Mouse (Mus musculus) heart, embryonic 15.5 days (tissue): ENCODE measurements around the gene Ccdc181. TPM values are rescaled to one million over a fixed set of nuclear protein-coding genes. Genes with fewer than 3 reads are reported as not detected.
A peak's percentile ranks its signal among the peaks of the same experiment; 100 is the strongest.

Experiments
- ATAC-seq: fragments of 200-750 bp; cut with Nextera tagmentation; replicated peaks from 2 replicates; pipeline ENCODE4 v1.8.0; 2017; ENCODE audit warnings: low read depth, moderate TSS enrichment; ENCODE audit not compliant: insufficient number of reproducible peaks, insufficient read depth, low FRiP score
- H3K27ac ChIP-seq: fragments of 300-500 bp; sonication (generic); 2 replicates; pipeline ENCODE4 v1.5.1; 2015; ENCODE audit warnings: mild to moderate bottlenecking, inconsistent platforms
- H3K27me3 ChIP-seq: fragments of 300-500 bp; sonication (generic); 2 replicates; pipeline ENCODE4 v1.6.1; 2015; ENCODE audit warnings: inconsistent platforms
- H3K36me3 ChIP-seq: fragments of 300-500 bp; sonication (generic); 2 replicates; pipeline ENCODE4 v1.6.1; 2015; ENCODE audit warnings: mild to moderate bottlenecking, inconsistent platforms
- H3K4me1 ChIP-seq: fragments of 300-500 bp; sonication (generic); replicated peaks from 2 replicates; pipeline ENCODE4 v1.6.1; 2015; ENCODE audit warnings: inconsistent platforms
- H3K4me2 ChIP-seq: fragments of 300-500 bp; sonication (generic); 2 replicates; pipeline ENCODE4 v1.6.1; 2015; ENCODE audit warnings: inconsistent platforms, mild to moderate bottlenecking, moderate library complexity
- H3K4me3 ChIP-seq: fragments of 300-500 bp; sonication (generic); 2 replicates; pipeline ENCODE4 v1.5.1; 2015; ENCODE audit warnings: mild to moderate bottlenecking, inconsistent platforms
- H3K9ac ChIP-seq: fragments of 300-500 bp; sonication (generic); 2 replicates; pipeline ENCODE4 v1.6.1; 2015; ENCODE audit warnings: mild to moderate bottlenecking, inconsistent platforms
- H3K9me3 ChIP-seq: fragments of 300-500 bp; sonication (generic); replicated peaks from 2 replicates; pipeline ENCODE4 v1.6.1; 2016; ENCODE audit warnings: inconsistent platforms
- WGBS: fragments of 180-500 bp; shearing (Covaris S2); methylation state at CpG from one replicate; pipeline ENCODE4 v1.1.7; 2015; ENCODE audit warnings: mixed read lengths; 5-methylcytosine and 5-hydroxymethylcytosine counted together
- polyA plus RNA-seq: library from polyadenylated mRNA; unstranded; fragments of >200 nt; fragmentation: Nextera tagmentation; extraction: Ambion mirVana; gene quantifications from 2 replicates; pipeline ENCODE4 v1.2.1, GENCODE M21; 2015

Ccdc181 gene
- polyA plus RNA-seq, 1 experiment from 2014 or later = 10.4 TPM

DNA sequence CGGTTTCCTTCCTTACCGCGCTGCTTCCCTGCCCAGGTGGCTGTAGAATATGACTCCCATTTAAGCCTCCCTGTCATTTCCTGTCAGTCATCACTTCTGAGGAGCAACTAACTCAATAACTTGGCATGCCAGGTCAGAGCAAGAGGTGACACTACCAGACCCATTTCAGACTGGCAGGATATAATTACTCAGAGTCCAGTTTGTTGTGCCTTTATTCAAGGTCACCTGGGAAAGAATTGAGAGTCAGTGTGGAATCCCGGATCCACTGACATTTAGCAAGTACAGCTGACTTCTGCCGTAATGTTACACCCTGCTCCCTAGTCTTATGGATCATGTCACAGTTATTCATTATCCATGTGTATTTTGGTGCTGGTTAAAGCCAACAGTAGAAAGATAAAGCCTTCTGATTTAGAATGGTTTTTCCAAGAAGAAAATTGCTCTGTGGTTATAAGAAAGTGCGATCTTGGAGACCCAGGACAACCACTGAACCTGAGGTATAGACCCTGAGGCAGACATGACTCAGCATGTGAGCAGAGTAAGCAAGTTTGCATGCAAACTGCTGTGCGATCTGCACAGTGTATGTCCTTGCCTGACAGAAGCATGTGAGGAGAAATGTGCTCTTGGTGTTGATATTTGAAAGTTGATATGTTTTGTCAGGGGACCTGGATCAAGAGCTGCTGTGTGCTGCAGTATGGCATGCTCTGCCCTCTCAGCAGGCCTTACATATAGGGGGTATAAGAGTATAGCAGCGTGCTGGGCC lies 24.8 kb upstream of the Ccdc181 start:
- H3K9ac ChIP-seq = no peak overlapping the region
- H3K4me3 ChIP-seq = peak overlapping the region; percentile 84
- H3K4me2 ChIP-seq = peak overlapping the region; percentile 74
- no peaks in the 10 kb centered on the region for H3K9me3 ChIP-seq
- WGBS = 44% methylated on average over 8 of the region's 8 CpGs
- peaks cover 27% of the 10 kb centered on the region for H3K4me1 ChIP-seq
- no peaks in the 10 kb centered on the region for H3K36me3 ChIP-seq
- ATAC-seq = no peak
- H3K27me3 ChIP-seq = no peaks in the 10 kb centered on the region
- H3K27ac ChIP-seq = no peak overlapping the region

DNA sequence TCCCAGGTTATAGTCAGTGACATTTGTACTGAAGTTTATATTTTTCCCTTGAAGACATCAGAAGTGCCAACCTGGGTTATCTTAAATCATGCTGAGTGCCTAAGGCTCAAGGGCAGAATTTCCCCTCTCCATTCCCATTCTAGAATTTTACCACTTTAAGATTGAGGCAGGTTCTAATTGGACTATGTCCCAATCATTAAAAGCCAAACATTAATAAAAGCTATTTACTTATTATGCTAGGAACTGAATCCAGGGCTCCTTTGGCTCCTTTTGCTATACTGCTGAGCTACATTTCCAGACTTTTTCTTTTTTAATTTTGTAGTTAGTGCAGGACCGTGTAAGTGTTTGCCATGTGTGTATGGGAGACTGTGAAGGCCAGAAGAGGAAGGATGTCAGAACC lies 23.9 kb upstream of the Ccdc181 start:
- Histone ChIP-seq H3K36me3 (no peaks in the 10 kb centered on the region), H3K9ac (no peak overlapping the region), H3K9me3 (no peaks in the 10 kb centered on the region), H3K4me1 (peaks cover 27% of the 10 kb centered on the region), H3K4me2 (no peak overlapping the region), H3K27me3 (no peaks in the 10 kb centered on the region), H3K27ac (no peak overlapping the region), H3K4me3 (no peak overlapping the region)
- no peak for ATAC-seq
- 90% methylated on average over 1 of the region's 1 CpGs for WGBS

- WGBS = 72% methylated on average over 5 of the region's 5 CpGs
- Histone ChIP-seq H3K9me3 (no peaks in the 10 kb centered on the region), H3K4me3 (no peak overlapping the region), H3K27ac (no peak overlapping the region), H3K9ac (no peak overlapping the region), H3K4me1 (peaks cover 25% of the 10 kb centered on the region), H3K4me2 (no peak overlapping the region), H3K36me3 (peaks cover 8% of the 10 kb centered on the region; the same call in 1 of the 2 replicates), H3K27me3 (no peaks in the 10 kb centered on the region)
- no peak for ATAC-seq
These were observed 22.8 kb upstream of the Ccdc181 start for GRCm38 (mm10) chr1:164252551-164252950.

- no peak overlapping the region for H3K9ac ChIP-seq
- WGBS = 60% methylated on average over 3 of the region's 3 CpGs
- H3K9me3 ChIP-seq = no peaks in the 10 kb centered on the region
- H3K4me1 ChIP-seq = peaks cover 18% of the 10 kb centered on the region
- peaks cover 8% of the 10 kb centered on the region; the same call in 1 of the 2 replicates for H3K36me3 ChIP-seq
- no peak overlapping the region for H3K4me3 ChIP-seq
- H3K27me3 ChIP-seq = no peaks in the 10 kb centered on the region
- no peak for ATAC-seq
- no peak overlapping the region for H3K27ac ChIP-seq
- H3K4me2 ChIP-seq = no peak overlapping the region
These were observed 20.5 kb upstream of the Ccdc181 start for GRCm38 (mm10) chr1:164254836-164255235.

DNA sequence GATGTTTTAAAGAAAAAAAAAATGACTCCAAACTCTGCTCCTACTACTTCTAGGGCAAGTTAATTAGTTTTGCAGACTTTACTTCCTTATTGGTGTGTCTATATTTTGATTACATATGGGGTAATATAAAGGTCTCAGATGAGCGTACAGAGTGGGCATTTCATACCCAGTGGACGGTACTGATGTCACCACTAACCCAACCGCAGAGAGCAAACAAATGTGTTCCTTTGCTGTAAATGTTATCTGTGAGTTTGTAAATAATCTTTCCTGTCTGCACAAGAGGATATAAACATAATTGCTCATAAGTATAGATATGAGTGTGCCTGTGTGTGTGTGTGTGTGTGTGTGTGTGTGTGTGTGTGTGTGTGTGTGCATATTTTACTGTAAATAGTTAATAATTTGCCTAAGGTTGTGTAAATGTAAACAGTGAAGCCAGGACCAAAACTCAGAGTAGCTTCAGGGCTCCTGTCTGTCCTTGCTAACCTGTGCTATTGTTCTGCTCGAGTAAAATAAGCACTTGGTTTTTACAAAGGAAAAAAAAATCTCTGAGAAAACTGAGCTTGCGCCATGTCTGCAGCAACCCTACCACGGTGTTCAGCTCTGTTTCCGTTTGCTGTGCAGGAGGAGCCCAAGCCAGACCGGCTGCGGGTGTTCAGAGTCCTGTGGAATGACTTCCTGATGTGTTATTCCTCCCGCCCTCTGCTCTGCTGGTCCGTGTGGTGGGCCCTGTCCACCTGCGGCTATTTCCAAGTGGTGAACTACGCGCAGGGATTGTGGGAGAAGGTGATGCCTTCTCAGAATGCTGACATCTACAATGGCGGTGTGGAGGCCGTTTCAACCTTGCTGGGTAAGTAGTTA lies 15.0 kb upstream of the Ccdc181 start:
- Histone ChIP-seq H3K27ac (no peak overlapping the region), H3K36me3 (peaks cover 32% of the 10 kb centered on the region), H3K9me3 (no peaks in the 10 kb centered on the region), H3K27me3 (no peaks in the 10 kb centered on the region), H3K4me2 (no peak overlapping the region), H3K4me3 (no peak overlapping the region), H3K4me1 (no peaks in the 10 kb centered on the region), H3K9ac (no peak overlapping the region)
- 79% methylated on average over 16 of the region's 16 CpGs for WGBS
- no peak for ATAC-seq

DNA sequence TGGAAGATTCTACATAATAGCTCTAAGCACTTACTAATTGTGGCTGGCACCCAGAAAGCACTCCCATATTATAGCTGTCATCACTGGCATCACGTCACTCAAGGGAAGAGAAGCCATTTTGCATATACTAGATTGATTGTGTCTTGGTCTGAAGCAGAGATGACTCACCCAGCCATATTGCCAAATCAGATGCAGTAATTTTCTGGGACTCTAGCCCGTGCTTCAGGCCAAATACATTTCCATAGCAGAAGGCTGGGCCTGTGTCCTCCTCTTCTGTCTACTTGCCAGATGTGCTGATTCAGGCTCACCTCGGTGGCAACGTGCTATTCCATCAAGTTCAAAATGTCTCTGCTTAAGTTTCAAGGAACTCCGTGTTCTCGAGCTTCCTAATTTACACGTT lies 13.8 kb upstream of the Ccdc181 start:
- no peak for ATAC-seq

DNA sequence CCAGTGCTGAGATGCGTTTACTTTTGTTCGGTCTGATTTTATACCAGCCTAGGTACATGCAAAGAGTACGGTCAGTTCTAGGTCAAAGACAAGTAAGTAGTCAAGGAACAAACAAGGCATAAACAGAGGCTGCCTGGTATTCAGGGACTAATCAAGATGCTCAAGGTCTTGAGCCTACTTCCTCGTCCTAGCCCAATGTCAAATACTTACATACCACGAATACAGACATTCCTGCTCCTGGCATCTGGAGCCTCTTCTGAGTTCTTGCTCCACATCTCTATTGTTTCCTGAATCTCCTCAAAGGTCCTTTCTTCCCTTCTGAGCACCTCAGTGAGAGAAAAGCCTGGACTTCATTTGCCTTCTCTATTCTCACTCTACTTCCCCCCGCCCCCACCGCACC lies 4.4 kb upstream of the Ccdc181 start:
- ATAC-seq = no peak
- Histone ChIP-seq H3K36me3 (no peaks in the 10 kb centered on the region), H3K9ac (no peak overlapping the region), H3K27me3 (no peaks in the 10 kb centered on the region), H3K9me3 (no peaks in the 10 kb centered on the region), H3K4me1 (peaks cover 4% of the 10 kb centered on the region; the same call in 1 of the 2 replicates), H3K4me3 (no peak overlapping the region), H3K27ac (no peak overlapping the region), H3K4me2 (no peak overlapping the region)
- 81% methylated on average over 7 of the region's 7 CpGs for WGBS

More for the DNA sequence above, 13.8 kb upstream of the Ccdc181 start:
- peaks cover 32% of the 10 kb centered on the region for H3K36me3 ChIP-seq
- H3K9me3 ChIP-seq = no peaks in the 10 kb centered on the region
- no peak overlapping the region for H3K9ac ChIP-seq
- no peaks in the 10 kb centered on the region for H3K4me1 ChIP-seq
- H3K4me2 ChIP-seq = no peak overlapping the region
- H3K27me3 ChIP-seq = no peaks in the 10 kb centered on the region
- H3K27ac ChIP-seq = no peak overlapping the region
- WGBS = 82% methylated on average over 7 of the region's 7 CpGs
- H3K4me3 ChIP-seq = no peak overlapping the region

DNA sequence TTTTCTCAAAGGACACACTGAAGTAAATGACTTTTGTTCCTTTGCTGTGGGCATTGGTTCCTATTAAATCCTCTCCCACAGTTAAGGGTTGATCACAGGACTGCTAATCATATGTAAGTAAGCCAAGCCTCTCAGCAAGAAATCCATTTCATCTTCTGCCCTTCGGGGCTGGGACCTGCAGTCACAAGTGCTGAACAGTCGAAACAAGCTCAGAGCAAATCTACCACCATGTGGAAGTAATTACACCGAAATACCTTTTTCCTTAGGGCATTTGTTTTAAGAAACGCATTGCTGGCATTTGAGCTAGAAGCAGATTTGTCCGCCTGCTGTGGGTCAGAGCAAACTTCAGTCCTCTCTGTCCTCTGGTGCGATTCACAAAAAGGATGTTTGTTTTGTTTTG lies 1.7 kb upstream of the Ccdc181 start:
- H3K27ac ChIP-seq = no peak overlapping the region
- H3K9me3 ChIP-seq = no peaks in the 10 kb centered on the region
- peaks cover 4% of the 10 kb centered on the region; the same call in 1 of the 2 replicates for H3K4me1 ChIP-seq
- ATAC-seq = no peak
- WGBS = 62% methylated on average over 6 of the region's 6 CpGs
- no peak overlapping the region for H3K4me3 ChIP-seq
- H3K27me3 ChIP-seq = no peaks in the 10 kb centered on the region
- H3K9ac ChIP-seq = no peak overlapping the region
- no peaks in the 10 kb centered on the region for H3K36me3 ChIP-seq
- H3K4me2 ChIP-seq = no peak overlapping the region

GRCm38 (mm10) chr1:164276552-164276951 lies 1.2 kb downstream of the Ccdc181 start:
- ATAC-seq = no peak
- WGBS = 89% methylated on average over 3 of the region's 3 CpGs

GRCm38 (mm10) chr1:164279332-164279731 lies 3.9 kb downstream of the Ccdc181 start:
- H3K4me3 ChIP-seq = no peak overlapping the region
- no peaks in the 10 kb centered on the region for H3K9me3 ChIP-seq
- peaks cover 4% of the 10 kb centered on the region; the same call in 1 of the 2 replicates for H3K4me1 ChIP-seq
- no peak overlapping the region for H3K9ac ChIP-seq
- 62% methylated on average over 4 of the region's 4 CpGs for WGBS
- H3K27me3 ChIP-seq = no peaks in the 10 kb centered on the region
- no peak for ATAC-seq
- H3K36me3 ChIP-seq = no peaks in the 10 kb centered on the region
- H3K27ac ChIP-seq = no peak overlapping the region
- H3K4me2 ChIP-seq = no peak overlapping the region

More at GRCm38 (mm10) chr1:164276552-164276951, 1.2 kb downstream of the Ccdc181 start:
- H3K36me3 ChIP-seq = no peaks in the 10 kb centered on the region
- H3K9me3 ChIP-seq = no peaks in the 10 kb centered on the region
- no peak overlapping the region for H3K4me2 ChIP-seq
- H3K4me3 ChIP-seq = no peak overlapping the region
- no peak overlapping the region for H3K27ac ChIP-seq
- no peaks in the 10 kb centered on the region for H3K27me3 ChIP-seq
- no peak overlapping the region for H3K9ac ChIP-seq
- peaks cover 4% of the 10 kb centered on the region; the same call in 1 of the 2 replicates for H3K4me1 ChIP-seq

DNA sequence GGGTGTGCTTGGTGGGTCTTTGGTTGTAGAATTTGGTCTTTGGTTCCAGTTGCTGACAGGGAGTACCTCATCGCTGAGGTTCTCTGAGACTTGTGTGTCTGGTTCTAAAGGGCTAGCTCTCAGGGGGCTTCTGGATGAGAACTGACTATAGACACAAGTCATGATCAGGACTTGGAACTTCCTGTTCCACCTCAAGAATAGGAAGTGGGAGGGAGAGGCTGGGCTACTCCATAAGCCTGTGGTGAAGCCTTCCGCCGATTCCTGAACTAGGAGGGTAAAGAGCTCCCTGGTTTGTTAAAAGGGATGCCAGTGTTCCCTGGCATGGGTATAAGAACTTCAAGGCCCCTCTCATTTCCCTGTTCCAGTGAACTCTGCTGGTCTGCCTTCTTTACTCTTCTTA lies 8.6 kb downstream of the Ccdc181 start:
- no peaks in the 10 kb centered on the region for H3K9me3 ChIP-seq
- no peak for ATAC-seq
- no peaks in the 10 kb centered on the region for H3K36me3 ChIP-seq
- H3K4me3 ChIP-seq = no peak overlapping the region
- no peaks in the 10 kb centered on the region for H3K27me3 ChIP-seq
- no peaks in the 10 kb centered on the region for H3K4me1 ChIP-seq
- H3K9ac ChIP-seq = no peak overlapping the region
- H3K27ac ChIP-seq = no peak overlapping the region
- H3K4me2 ChIP-seq = no peak overlapping the region
- 87% methylated on average over 3 of the region's 3 CpGs for WGBS
